Mouse (Mus musculus): ENCODE measurements at regions not wholly inside any gene's neighbourhood (a gene's known extent, or its start where the extent isn't known, plus 50 kb on each side); places are given as distances from the start of the nearest gene placed in this dataset.

GRCm38 (mm10) chr2:101321286-101321914, 303.1 kb upstream of the Rag2 start:
- Histone ChIP-seq H3K4me1 (ENCODE audit: control insufficient read depth in 1 of 2, insufficient read depth in 2 of 2) (peaks cover 3 to 18% of the 10 kb centered on the region in 2 experiments; a peak in 3 of 4 replicates), H3K4me3 (replicated peaks in 1 of 3; ENCODE audit: low read depth in 2 of 3, low read length in 2 of 3, poor library complexity in 1 of 3) (no peak overlapping the region), H3K4me2 (ENCODE audit: insufficient read depth, low read depth, poor library complexity, severe bottlenecking) (no peak overlapping the region), H3K36me3 (replicated peaks in 1 of 2; ENCODE audit: control insufficient read depth in 1 of 2, insufficient read depth in 1 of 2, low read length in 1 of 2) (no peaks in the 10 kb centered on the region), H3K27ac (ENCODE audit: insufficient read depth, low read depth) (no peak overlapping the region), H3K9me3 (replicated peaks; ENCODE audit: low read length) (no peaks in the 10 kb centered on the region), H3K9ac (ENCODE audit: insufficient read depth, low read depth) (no peak overlapping the region), H3K27me3 (replicated peaks) (no peaks in the 10 kb centered on the region), H3K79me2 (replicated peaks; ENCODE audit: control insufficient read depth, extremely low read depth, insufficient read depth, poor library complexity, severe bottlenecking) (no peaks in the 10 kb centered on the region)
- no peak for DNase-seq (ENCODE audit: extremely low read depth)
- TF ChIP-seq ZC3H11A (IDR thresholded peaks at IDR 0.05; ENCODE audit: low read depth, low read length) (no peak), ZKSCAN1 (IDR thresholded peaks at IDR 0.05; ENCODE audit: borderline replicate concordance, low read depth, low read length) (no peak), RAD21 (IDR thresholded peaks at IDR 0.05; ENCODE audit: low read depth, low read length) (no peak), CHD1 (IDR thresholded peaks at IDR 0.05; ENCODE audit: low read depth, low read length) (no peak), TCF12 (IDR thresholded peaks at IDR 0.05; ENCODE audit: low read depth, low read length) (no peak), MAZ (IDR thresholded peaks at IDR 0.05; ENCODE audit: low read depth, low read length) (no peak), MAX (IDR thresholded peaks at IDR 0.05; ENCODE audit: low read length) (no peak), KAT2A (IDR thresholded peaks at IDR 0.05; ENCODE audit: insufficient replicate concordance, low read length) (no peak), ELF1 (IDR thresholded peaks at IDR 0.05; ENCODE audit: low read depth, low read length) (no peak), ZMIZ1 (IDR thresholded peaks at IDR 0.05; ENCODE audit: low read depth, low read length) (no peak), USF1 (IDR thresholded peaks at IDR 0.05; ENCODE audit: low read depth, low read length) (no peak), MYC (IDR thresholded peaks at IDR 0.05; ENCODE audit: low read depth, low read length) (no peak), MEF2A (IDR thresholded peaks at IDR 0.05; ENCODE audit: borderline replicate concordance, low read depth, low read length) (no peak)
- in situ Hi-C loops (cut with MboI; ENCODE audit: low pct_ligation_motif_present, low pct_unique_long_range_greater_than_20kb, low sequenced_read_pairs) (no loop called here), dilution Hi-C loops (cut with MboI; ENCODE audit: extremely low pct_ligation_motif_present, extremely low pct_unique_long_range_greater_than_20kb, low sequenced_read_pairs) (no loop called here)

- no peak for DNase-seq (ENCODE audit: extremely low read depth)
- H3K9ac ChIP-seq (ENCODE audit: insufficient read depth, low read depth) = no peak overlapping the region
- no peaks in the 10 kb centered on the region for H3K79me2 ChIP-seq (replicated peaks; ENCODE audit: control insufficient read depth, extremely low read depth, insufficient read depth, poor library complexity, severe bottlenecking)
- dilution Hi-C loops (cut with MboI; ENCODE audit: extremely low pct_ligation_motif_present, extremely low pct_unique_long_range_greater_than_20kb, low sequenced_read_pairs) (no loop called here), in situ Hi-C loops (cut with MboI; ENCODE audit: low pct_ligation_motif_present, low pct_unique_long_range_greater_than_20kb, low sequenced_read_pairs) (no loop called here)
- H3K4me3 ChIP-seq (replicated peaks in 1 of 3; ENCODE audit: low read depth in 2 of 3, low read length in 2 of 3, poor library complexity in 1 of 3) = no peak overlapping the region
- H3K27ac ChIP-seq (ENCODE audit: insufficient read depth, low read depth) = no peak overlapping the region
- H3K9me3 ChIP-seq (replicated peaks; ENCODE audit: low read length) = no peaks in the 10 kb centered on the region
- no peak overlapping the region for H3K4me2 ChIP-seq (ENCODE audit: insufficient read depth, low read depth, poor library complexity, severe bottlenecking)
- no peaks in the 10 kb centered on the region for H3K27me3 ChIP-seq (replicated peaks)
- H3K36me3 ChIP-seq (replicated peaks in 1 of 2; ENCODE audit: control insufficient read depth in 1 of 2, insufficient read depth in 1 of 2, low read length in 1 of 2) = no peaks in the 10 kb centered on the region
- TF ChIP-seq E2F4 (IDR thresholded peaks at IDR 0.05; ENCODE audit: insufficient replicate concordance, low read depth, low read length) (no peak), CHD2 (IDR thresholded peaks at IDR 0.05; ENCODE audit: low read length) (no peak), USF1 (IDR thresholded peaks at IDR 0.05; ENCODE audit: low read depth, low read length) (no peak), CHD1 (IDR thresholded peaks at IDR 0.05; ENCODE audit: low read depth, low read length) (no peak)
- H3K4me1 ChIP-seq (ENCODE audit: control insufficient read depth in 1 of 2, insufficient read depth in 2 of 2) = peaks cover 0 to 8% of the 10 kb centered on the region in 2 experiments; a peak in 2 of 4 replicates
Observed at GRCm38 (mm10) chr2:101356709-101357108, 267.8 kb upstream of the Rag2 start.

All from CH12.LX (cell line).